Mouse (Mus musculus): ENCODE measurements at regions not wholly inside any gene's neighbourhood (a gene's known extent, or its start where the extent isn't known, plus 50 kb on each side); places are given as distances from the start of the nearest gene placed in this dataset.

DNA sequence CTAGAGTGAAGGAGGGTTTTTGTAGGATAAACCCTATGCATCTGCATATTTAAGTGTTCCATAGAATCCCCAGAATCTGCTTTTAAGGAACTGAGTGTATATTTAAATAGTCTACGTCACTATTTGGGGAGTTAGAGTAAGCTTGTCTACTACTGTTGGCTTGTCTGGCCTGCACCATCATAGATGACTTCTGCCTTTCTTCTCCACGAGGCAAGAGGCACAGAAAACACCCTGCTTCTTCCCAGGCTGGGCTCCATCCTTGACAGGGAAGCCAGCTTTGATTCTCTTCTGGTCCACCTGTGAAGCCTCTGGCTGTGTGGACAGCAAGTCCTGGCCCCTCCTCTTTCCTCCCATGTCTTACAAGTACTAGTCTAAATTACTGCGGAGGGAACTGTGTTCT lies 422.6 kb downstream of the Gja1 start:
- TF ChIP-seq CTCF (IDR thresholded peaks at IDR 0.05 in 2 of 3, conservative IDR thresholded peaks at IDR 0.05 in 1 of 3; ENCODE audit: control insufficient read depth in 1 of 3, insufficient read depth in 1 of 3, low read depth in 2 of 3, low read length in 3 of 3, poor library complexity in 1 of 3, severe bottlenecking in 1 of 3) (no peak), TCF12 (IDR thresholded peaks at IDR 0.05; ENCODE audit: low read depth, low read length) (no peak), GATA1 (IDR thresholded peaks at IDR 0.05; ENCODE audit: low read depth, low read length) (no peak), MYB (IDR thresholded peaks at IDR 0.05; ENCODE audit: low read depth, low read length) (no peak), POLR2AphosphoS5 (IDR thresholded peaks at IDR 0.05; ENCODE audit: borderline replicate concordance, low read depth, low read length) (no peak)
